Mouse (Mus musculus): ENCODE measurements around the gene Bend7. TPM values are rescaled to one million over a fixed set of nuclear protein-coding genes. Genes with fewer than 3 reads are reported as not detected.

The Bend7 gene
- total and polyA plus RNA-seq, 3 experiments, result not detected

GRCm38 (mm10) chr2:4781641-4782040 is 64.0 kb downstream of the Bend7 start:
- no peak for DNase-seq (ENCODE audit: low read depth, low spot score)
- Histone ChIP-seq H3K27me3 (ENCODE audit: control insufficient read depth in 1 of 2, insufficient read depth in 2 of 2, low read length in 2 of 2) (peaks cover 5 to 9% of the 10 kb centered on the region in 2 experiments), H3K9ac (ENCODE audit: control insufficient read depth, low read depth, low read length, poor library complexity, severe bottlenecking) (no peak overlapping the region), H3K4me3 (ENCODE audit: control insufficient read depth in 1 of 2, insufficient read depth in 1 of 2, low read depth in 2 of 2, low read length in 2 of 2) (no peak overlapping the region), H3K36me3 (ENCODE audit: control insufficient read depth in 1 of 2, insufficient read depth in 2 of 2, low read length in 2 of 2) (no peaks in the 10 kb centered on the region), H3K79me2 (ENCODE audit: control insufficient read depth, insufficient read depth, low read length, poor library complexity) (no peaks in the 10 kb centered on the region), H3K27ac (ENCODE audit: control insufficient read depth, low read depth, low read length) (no peak overlapping the region), H3K9me3 (replicated peaks; ENCODE audit: insufficient read depth, low read length) (no peaks in the 10 kb centered on the region), H3K4me1 (ENCODE audit: control insufficient read depth in 1 of 2, insufficient read depth in 2 of 2, low read length in 2 of 2) (no peaks in the 10 kb centered on the region)
- no peak for TF ChIP-seq ZMIZ1 (IDR thresholded peaks at IDR 0.05; ENCODE audit: low read depth, low read length)
- TF ChIP-seq RAD21 (IDR thresholded peaks at IDR 0.05; ENCODE audit: low read depth, low read length), result no peak
- no peak for TF ChIP-seq ZC3H11A (IDR thresholded peaks at IDR 0.05; ENCODE audit: low read depth, low read length)
- no peak for TF ChIP-seq HCFC1 (IDR thresholded peaks at IDR 0.05; ENCODE audit: low read depth, low read length)
- no peak for TF ChIP-seq UBTF (IDR thresholded peaks at IDR 0.05; ENCODE audit: borderline replicate concordance, insufficient read depth, low read depth, low read length)
- TF ChIP-seq SIN3A (IDR thresholded peaks at IDR 0.05; ENCODE audit: low read length), result no peak
- TF ChIP-seq ETS1 (IDR thresholded peaks at IDR 0.05; ENCODE audit: low read depth, low read length), result no peak
- no peak for TF ChIP-seq JUND (IDR thresholded peaks at IDR 0.05; ENCODE audit: low read depth, low read length)
- TF ChIP-seq TAL1 (IDR thresholded peaks at IDR 0.05; ENCODE audit: low read length), result no peak
- no peak for TF ChIP-seq ZNF384 (IDR thresholded peaks at IDR 0.05; ENCODE audit: low read depth, low read length)
- no peak for TF ChIP-seq MEF2A (IDR thresholded peaks at IDR 0.05; ENCODE audit: extremely low read depth, insufficient replicate concordance, low read depth, low read length, poor library complexity, severe bottlenecking)
- no peak for TF ChIP-seq TBP (IDR thresholded peaks at IDR 0.05; ENCODE audit: low read depth, low read length)
- TF ChIP-seq BHLHE40 (IDR thresholded peaks at IDR 0.05; ENCODE audit: borderline replicate concordance, low read depth, low read length), result no peak
- TF ChIP-seq POLR2A (IDR thresholded peaks at IDR 0.05; ENCODE audit: control insufficient read depth in 1 of 2, insufficient read depth in 1 of 2, low read depth in 1 of 2, low read length in 2 of 2, poor library complexity in 1 of 2), result no peak

- no peak for DNase-seq (ENCODE audit: low read depth, low spot score)
- Histone ChIP-seq H3K36me3 (ENCODE audit: control insufficient read depth in 1 of 2, insufficient read depth in 2 of 2, low read length in 2 of 2) (no peaks in the 10 kb centered on the region), H3K9me3 (replicated peaks; ENCODE audit: insufficient read depth, low read length) (no peaks in the 10 kb centered on the region), H3K27me3 (ENCODE audit: control insufficient read depth in 1 of 2, insufficient read depth in 2 of 2, low read length in 2 of 2) (peaks cover 8 to 9% of the 10 kb centered on the region in 2 experiments), H3K9ac (ENCODE audit: control insufficient read depth, low read depth, low read length, poor library complexity, severe bottlenecking) (no peak overlapping the region), H3K4me1 (ENCODE audit: control insufficient read depth in 1 of 2, insufficient read depth in 2 of 2, low read length in 2 of 2) (no peaks in the 10 kb centered on the region), H3K27ac (ENCODE audit: control insufficient read depth, low read depth, low read length) (no peak overlapping the region), H3K4me3 (ENCODE audit: control insufficient read depth in 1 of 2, insufficient read depth in 1 of 2, low read depth in 2 of 2, low read length in 2 of 2) (no peak overlapping the region), H3K79me2 (ENCODE audit: control insufficient read depth, insufficient read depth, low read length, poor library complexity) (no peaks in the 10 kb centered on the region)
- TF ChIP-seq ZKSCAN1 (IDR thresholded peaks at IDR 0.05; ENCODE audit: low read depth, low read length), result no peak
- TF ChIP-seq RCOR1 (IDR thresholded peaks at IDR 0.05; ENCODE audit: low read depth, low read length), result no peak
- TF ChIP-seq MYC (IDR thresholded peaks at IDR 0.05; ENCODE audit: low read depth, low read length), result no peak
- TF ChIP-seq ELF1 (IDR thresholded peaks at IDR 0.05; ENCODE audit: low read depth, low read length), result no peak
Observed at GRCm38 (mm10) chr2:4782401-4782800, 64.8 kb downstream of the Bend7 start.

Measured in MEL (cell line).